Mouse (Mus musculus) cerebellum, adult 11 months (tissue): ENCODE measurements around the gene Aldh1a2.

Source experiments
- DNase-seq: peaks from one replicate; pipeline ENCODE4 v3.0.0; 2022

The Aldh1a2 gene

DNA sequence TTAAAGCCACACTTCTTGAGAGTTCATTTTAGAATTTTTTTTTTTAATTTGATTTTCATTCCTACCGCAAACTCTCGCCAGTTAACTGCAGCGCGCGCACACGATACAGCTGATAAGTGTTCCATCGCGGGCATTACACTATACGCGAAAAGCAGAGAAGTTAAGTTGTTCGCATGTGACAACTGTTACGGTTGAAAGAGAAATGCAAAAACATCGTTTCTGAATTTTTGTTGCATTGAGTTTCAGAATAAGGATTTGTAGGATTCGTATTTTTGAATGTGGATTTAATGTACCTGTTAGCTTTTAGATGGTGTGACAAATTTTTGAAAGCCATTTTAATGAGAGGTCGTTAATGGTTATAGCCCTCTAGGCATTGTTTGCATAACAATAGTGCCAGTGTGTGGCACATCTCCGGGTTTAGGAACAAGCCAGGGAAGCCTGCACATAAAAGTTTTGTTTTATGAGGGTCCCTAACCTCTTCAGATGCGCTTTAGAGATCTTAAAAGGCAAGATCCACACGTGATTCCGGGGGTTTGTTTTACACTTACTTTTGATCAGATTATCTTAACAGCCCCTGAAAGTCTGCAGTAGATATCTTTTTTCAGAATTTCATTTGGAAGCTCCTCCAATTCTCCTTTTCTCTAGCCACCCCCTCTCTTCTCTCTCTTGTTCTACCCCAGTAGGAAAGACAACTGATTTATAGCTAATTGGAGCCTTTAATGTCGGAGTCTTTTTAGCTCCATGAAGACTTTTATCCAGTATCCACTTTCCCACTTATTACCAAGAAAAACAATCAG is 1.6 kb downstream of the Aldh1a2 start:
- no peak for DNase-seq

- no peak for DNase-seq
Measured at GRCm38 (mm10) chr9:71217793-71218095, 2.2 kb downstream of the Aldh1a2 start.

DNA sequence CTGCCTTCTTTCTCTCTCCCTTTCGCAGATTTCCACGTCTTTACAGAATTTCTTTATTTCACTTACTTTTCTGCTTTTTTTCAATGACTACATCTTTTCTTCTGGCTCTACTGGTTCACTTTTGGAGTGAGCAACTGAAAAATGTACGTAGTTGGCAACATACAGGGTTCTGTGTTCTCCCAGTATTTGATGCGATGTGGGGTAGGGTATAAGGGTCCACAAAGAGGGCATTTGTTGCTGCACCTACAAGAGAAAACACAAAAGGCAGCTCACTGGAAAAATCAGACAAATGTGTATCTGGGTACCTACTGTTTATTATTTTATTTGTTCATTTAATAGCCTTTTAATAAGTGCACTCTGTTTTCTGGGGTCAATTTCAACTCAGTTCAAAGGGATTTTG is 3.6 kb downstream of the Aldh1a2 start:
- no peak for DNase-seq

- no peak for DNase-seq
Measured at GRCm38 (mm10) chr9:71220401-71220800, 4.8 kb downstream of the Aldh1a2 start.

DNA sequence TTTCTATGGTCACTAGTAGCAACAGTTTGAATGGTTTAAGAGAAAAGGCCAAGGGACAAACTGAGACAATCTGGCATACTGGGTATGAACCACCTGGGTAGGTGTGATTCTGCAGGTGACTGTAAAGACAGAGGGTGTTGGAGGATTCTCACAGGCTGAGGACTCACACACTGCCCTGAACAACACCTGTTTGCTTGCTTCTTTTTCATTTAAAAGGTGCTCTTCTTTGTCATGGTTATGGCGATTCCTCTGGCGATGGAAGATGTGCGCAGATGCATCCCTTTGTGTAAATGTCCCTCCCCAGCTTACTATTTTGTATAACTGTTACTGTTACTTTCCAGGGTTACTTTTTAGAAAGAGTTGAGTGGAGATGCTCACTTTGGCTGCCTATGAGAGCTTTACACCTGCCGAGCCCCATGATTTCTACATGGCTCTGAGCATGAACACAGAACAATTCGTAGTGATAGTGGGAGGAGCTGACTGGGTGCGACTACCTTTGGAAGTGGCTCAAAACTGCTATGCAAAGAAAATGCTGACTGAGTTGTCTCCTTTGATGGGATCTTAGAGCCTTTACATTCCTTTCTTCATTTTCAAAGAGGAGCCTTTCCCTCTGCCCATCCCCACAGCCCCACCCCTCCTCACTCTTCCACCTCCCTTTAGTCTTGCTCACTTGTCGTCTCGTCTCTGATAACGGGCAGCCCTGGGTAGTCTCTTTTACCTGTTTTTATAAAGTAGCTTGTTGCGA is 11.8 kb downstream of the Aldh1a2 start:
- no peak for DNase-seq

DNA sequence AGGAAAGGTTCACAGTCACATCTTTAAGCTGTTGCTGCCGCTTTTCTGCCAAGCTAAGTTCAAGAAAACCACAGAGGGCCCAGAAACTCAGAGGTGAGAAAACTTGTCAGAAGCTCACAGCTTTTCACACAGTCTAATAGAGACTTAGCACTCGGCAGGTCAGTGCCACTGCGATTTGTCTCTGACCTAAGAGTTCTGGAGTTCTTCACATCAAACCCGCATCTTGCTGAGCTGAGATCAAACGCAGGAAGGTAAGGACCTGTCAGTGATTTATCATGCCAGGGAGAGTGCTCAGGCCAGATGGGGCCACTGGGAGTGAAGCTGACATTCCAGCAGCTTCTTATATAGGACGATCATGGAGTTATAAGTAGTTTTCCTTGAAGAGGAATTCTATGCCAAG is 14.4 kb downstream of the Aldh1a2 start:
- DNase-seq = no peak

GRCm38 (mm10) chr9:71236540-71236939 is 21.0 kb downstream of the Aldh1a2 start:
- DNase-seq = no peak

DNA sequence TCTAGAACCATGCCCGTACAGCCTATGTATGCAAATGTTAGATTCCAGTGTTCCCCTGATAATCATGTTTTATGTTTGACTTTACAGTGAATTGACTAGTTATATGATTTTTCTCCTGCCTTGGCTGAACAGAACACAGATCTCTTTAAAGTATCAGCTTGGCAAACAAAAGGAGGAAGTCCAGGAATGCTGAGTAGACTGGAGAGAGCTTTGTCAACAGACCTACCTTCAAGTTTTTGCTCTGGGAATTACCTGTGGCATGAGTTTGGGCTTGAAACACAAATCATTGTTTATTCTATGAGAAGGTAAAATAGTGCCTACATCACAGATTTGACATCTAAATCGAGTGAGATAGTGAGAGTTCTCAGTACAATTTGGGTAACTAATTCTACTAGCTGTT is 24.3 kb downstream of the Aldh1a2 start:
- DNase-seq = no peak

- no peak for DNase-seq
Measured at GRCm38 (mm10) chr9:71241515-71242411, 26.2 kb downstream of the Aldh1a2 start.

DNA sequence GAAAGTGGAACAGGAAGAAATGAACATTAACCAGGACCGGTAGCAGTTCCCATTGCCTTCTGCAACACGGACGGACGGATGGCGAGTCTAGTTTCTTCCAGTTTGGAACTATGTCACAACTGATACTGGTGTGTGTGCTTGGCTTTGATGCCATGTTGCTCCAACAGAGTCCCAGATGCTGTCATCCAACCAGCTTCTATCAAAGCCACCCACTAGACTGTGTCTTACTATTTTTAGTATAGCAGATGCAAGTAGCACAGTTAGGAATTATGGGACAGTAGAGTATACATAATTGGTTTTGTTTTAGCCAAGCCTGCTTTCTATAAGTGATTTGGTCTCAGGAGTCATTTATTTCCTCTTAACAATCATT is 26.8 kb downstream of the Aldh1a2 start:
- DNase-seq = no peak

DNA sequence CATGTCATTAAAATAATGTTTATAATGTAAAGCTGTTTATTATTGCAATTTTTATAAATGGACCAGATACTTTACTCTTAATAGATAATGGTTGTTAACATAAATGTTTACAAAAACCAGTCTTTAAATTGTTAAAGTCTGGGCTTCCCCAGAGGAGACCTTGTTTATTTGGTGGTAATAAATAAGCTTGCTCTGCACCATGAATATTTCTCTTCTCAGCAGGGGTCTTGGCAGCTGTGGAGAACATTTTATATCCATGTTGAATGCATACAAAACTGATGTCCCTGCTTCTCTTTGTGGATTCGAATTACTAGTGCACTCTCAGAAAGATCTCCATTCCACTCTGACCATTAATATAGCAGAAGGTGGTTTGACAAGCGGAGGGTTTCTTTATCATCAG is 38.8 kb downstream of the Aldh1a2 start:
- DNase-seq = no peak

DNA sequence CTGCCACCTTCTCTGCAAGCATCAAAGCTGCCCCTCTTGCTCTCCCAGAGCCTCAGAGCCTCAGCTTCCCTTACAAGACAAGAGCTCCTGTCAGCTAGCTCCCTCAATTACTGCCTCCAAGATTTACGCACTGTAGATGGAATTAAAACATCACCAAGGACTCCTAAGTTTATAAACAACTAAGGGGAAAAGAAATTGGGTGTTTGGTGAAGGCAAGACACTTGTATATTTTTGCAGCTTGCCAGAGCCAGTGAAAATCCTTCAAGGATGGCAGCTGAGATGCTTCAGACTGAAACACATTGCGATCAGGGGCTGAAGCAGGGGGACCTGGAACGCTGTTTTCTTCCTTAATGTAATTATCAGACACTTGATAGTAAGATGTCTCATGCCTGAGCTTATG is 47.1 kb downstream of the Aldh1a2 start:
- no peak for DNase-seq

- DNase-seq = no peak
Measured at GRCm38 (mm10) chr9:71269711-71270110, 54.1 kb downstream of the Aldh1a2 start.

DNA sequence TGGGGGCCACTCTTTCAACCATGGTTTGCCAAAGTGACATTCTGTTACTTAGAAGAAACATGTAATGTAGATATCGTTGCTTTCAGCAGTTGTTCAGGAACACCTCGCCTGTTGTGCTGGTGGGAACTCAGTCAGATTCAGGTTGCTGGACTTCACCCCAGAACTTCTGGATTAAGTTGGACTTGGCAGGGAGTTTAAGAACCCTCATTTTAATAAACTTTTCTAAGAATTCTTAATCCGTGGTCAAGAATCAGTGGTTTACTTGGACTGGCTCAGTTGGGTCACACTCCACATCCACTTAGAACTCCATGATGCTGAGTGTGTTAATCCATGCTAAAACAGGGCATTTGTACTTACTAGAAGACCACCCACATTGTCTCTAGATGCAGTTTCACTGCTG is 54.6 kb downstream of the Aldh1a2 start:
- DNase-seq = no peak

GRCm38 (mm10) chr9:71276149-71276721 is 60.6 kb downstream of the Aldh1a2 start:
- peak; percentile 20 for DNase-seq

GRCm38 (mm10) chr9:71278741-71279140 is 63.2 kb downstream of the Aldh1a2 start:
- no peak for DNase-seq

DNA sequence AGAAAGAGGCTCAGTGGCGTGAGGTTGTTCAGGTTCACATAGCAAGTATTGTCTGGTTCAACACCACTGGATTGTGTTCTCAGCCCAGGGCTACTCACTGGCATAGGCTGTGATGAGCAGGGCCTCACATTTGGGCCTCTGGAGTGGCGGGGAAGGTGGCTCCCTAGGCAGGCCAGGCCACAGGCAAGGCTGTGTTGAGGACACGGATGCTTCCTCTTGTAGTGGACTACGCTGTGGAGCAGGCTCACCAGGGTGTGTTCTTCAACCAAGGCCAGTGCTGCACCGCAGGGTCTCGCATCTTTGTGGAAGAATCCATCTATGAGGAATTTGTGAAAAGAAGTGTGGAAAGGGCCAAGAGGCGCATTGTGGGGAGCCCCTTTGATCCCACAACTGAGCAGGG is 67.6 kb downstream of the Aldh1a2 start:
- no peak for DNase-seq

DNA sequence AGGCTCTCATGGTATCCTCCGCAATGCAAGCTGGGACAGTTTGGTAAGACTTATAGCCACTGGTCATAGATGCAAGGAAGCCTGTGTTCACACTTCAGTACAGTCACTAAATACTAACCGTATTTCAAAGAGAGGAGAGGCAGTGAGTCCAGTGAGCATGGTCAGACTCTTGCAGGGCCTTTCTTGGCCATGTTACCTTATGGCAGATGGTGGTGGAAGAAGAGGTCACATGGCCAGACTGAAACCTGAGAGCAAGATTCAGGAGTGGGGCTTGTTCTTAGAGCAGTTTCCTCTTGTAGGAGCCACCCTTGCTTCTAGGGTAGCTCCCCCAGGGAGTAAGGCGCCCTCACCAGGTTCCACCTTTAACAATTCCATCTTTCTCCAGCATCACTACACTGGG is 69.6 kb downstream of the Aldh1a2 start:
- no peak for DNase-seq

- no peak for DNase-seq
Measured at GRCm38 (mm10) chr9:71286420-71286819, 70.8 kb downstream of the Aldh1a2 start.

- DNase-seq = no peak
Measured at GRCm38 (mm10) chr9:71288738-71289137, 73.1 kb downstream of the Aldh1a2 start.

- no peak for DNase-seq
Measured at GRCm38 (mm10) chr9:71289810-71290209, 74.2 kb downstream of the Aldh1a2 start.

- no peak for DNase-seq
Measured at GRCm38 (mm10) chr9:71290730-71291129, 75.1 kb downstream of the Aldh1a2 start.

GRCm38 (mm10) chr9:71295501-71295900 is 79.9 kb downstream of the Aldh1a2 start:
- no peak for DNase-seq
